Mouse (Mus musculus) midbrain, embryonic 10.5 days (tissue): ENCODE data around the gene Ankzf1. TPM values are rescaled to one million over a fixed set of nuclear protein-coding genes. Genes with fewer than 3 reads are reported as not detected.

Source experiments
- DNase-seq: peaks from one replicate; pipeline ENCODE4 v3.0.0-alpha.2; 2017; ENCODE audit warnings: low spot score
- H3K27ac ChIP-seq: fragments of 300-500 bp; sonication (generic); replicated peaks from 2 replicates; pipeline ENCODE4 v1.5.1; 2016; ENCODE audit warnings: mild to moderate bottlenecking
- H3K27me3 ChIP-seq: fragments of 300-500 bp; sonication (generic); 2 replicates; pipeline ENCODE4 v1.6.1; 2016; ENCODE audit warnings: low read depth, mild to moderate bottlenecking; ENCODE audit not compliant: poor library complexity, severe bottlenecking
- H3K36me3 ChIP-seq: fragments of 300-500 bp; sonication (generic); 2 replicates; pipeline ENCODE4 v1.6.1; 2016; ENCODE audit warnings: mild to moderate bottlenecking, moderate library complexity
- H3K4me1 ChIP-seq: fragments of 300-500 bp; sonication (generic); 2 replicates; pipeline ENCODE4 v1.6.1; 2016
- H3K4me3 ChIP-seq: fragments of 300-500 bp; sonication (generic); 2 replicates; pipeline ENCODE4 v1.5.1; 2016; ENCODE audit warnings: mild to moderate bottlenecking, moderate library complexity
- H3K9me3 ChIP-seq: fragments of 300-500 bp; sonication (generic); replicated peaks from 2 replicates; pipeline ENCODE4 v1.6.1; 2016; ENCODE audit warnings: mild to moderate bottlenecking
- WGBS: fragments of 180-500 bp; shearing (Covaris S2); methylation state at CpG from one replicate; pipeline ENCODE4 v1.1.7; 2016; 5-methylcytosine and 5-hydroxymethylcytosine counted together
- microRNA-seq: library from miRNA; unstranded; fragments of <30 nt; microRNA quantifications from one replicate; pipeline ENCODE4, GENCODE M21; 2017
- polyA plus RNA-seq: library from polyadenylated mRNA; unstranded; fragments of >200 nt; fragmentation: Nextera tagmentation; extraction: Ambion mirVana; gene quantifications from 2 replicates; pipeline ENCODE4 v1.2.1, GENCODE M21; 2016

Ankzf1 gene
- polyA plus RNA-seq, 1 experiment from 2014 or later: 22.9 TPM

DNA sequence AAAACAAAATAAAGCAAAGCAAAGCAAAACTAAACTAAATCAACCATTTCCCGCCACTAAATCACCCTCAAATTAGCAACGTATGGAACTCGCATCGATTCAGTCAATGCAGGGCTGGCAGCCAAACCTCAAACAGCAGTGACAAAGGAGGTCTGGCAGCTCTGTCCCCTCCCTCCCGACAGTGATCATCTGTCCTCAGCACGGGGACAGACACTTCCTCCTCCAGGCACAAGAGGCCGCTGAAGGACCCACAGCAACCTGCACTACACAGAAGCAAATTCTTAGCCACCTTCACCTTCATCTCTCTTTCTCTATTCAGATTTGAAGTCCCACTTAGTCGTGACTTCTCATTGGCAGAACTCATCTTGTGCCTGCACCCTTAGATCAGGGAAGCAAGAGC lies 42.7 kb downstream of the Ankzf1 start:
- WGBS: 3% methylated on average over 8 of the region's 8 CpGs
- peak; percentile 63 for DNase-seq
- Histone ChIP-seq H3K4me3 (no peak overlapping the region), H3K9me3 (no peaks in the 10 kb centered on the region), H3K4me1 (peaks cover 25% of the 10 kb centered on the region), H3K36me3 (peaks cover 5% of the 10 kb centered on the region; the same call in 1 of the 2 replicates), H3K27me3 (peaks cover 18% of the 10 kb centered on the region; the same call in 1 of the 2 replicates), H3K27ac (no peak overlapping the region)

DNA sequence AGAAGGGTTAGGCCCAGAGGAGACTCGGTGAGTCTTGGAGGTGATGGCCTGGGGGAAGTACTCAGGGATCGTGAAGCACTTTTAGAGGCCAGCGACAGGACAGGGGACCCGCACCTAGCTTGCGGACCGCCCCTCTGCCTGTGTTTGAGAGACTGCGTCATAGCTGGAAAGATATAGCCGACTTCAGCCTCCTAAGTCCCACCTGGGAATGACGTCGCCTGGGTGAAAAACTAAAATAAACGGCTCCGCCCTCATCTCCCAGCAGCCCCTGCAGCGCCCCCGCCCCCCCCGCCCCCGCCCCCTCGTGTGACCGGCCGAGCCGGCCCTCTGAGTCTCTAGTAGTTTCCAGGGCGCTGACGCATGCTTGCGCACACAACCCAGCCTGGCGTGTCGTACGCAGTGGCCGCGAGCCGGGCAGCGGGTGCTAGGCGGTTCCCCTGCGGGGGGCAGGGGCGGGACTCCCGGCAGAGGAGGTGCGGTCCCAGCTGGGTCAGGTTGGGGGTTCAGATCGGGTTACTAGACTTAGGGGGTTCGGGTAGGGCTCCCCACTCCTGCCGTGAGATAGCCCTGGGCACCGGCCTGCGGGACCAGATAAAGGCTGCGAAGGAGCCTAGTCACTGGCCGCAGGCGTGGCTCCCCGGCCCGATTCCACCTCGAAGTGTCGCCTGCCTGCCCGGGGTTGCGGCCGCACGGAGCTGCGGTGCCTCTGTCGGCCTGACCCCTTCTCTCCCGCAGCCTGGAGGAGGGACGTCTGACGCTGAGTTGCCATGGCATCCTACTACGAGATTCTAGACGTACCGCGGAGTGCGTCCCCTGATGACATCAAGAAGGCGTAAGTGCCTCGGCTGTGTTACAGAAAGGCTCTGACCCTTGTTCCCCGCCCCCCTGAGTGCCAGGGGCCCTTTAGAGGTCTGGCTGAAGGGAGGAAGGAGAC lies 44.4 kb downstream of the Ankzf1 start, which contains the start of gene Dnajb2:
Gene Dnajb2 (plus strand): TSS at position 290 of the 934 bp plus-strand sequence.
- H3K36me3 ChIP-seq: peaks cover 18% of the 10 kb centered on the region
- DNase-seq: peak; percentile 84
- H3K4me1 ChIP-seq: peaks cover 25% of the 10 kb centered on the region
- H3K27me3 ChIP-seq: peaks cover 15% of the 10 kb centered on the region; the same call in 1 of the 2 replicates
- peak within 1 kb of the TSS; percentile 87 for H3K27ac ChIP-seq
- no peaks in the 10 kb centered on the region for H3K9me3 ChIP-seq
- peak within 1 kb of the TSS; percentile 71 for H3K4me3 ChIP-seq
- under 1% methylated on average over 62 of the region's 64 CpGs for WGBS

GRCm38 (mm10) chr1:75239591-75239990 lies 47.6 kb downstream of the Ankzf1 start:
- no peak overlapping the region for H3K27ac ChIP-seq
- no peaks in the 10 kb centered on the region for H3K9me3 ChIP-seq
- H3K4me1 ChIP-seq: peaks cover 23% of the 10 kb centered on the region
- no peak for DNase-seq
- H3K36me3 ChIP-seq: peaks cover 35% of the 10 kb centered on the region
- WGBS: 88% methylated on average over 10 of the region's 10 CpGs
- 0 out of 2 replicates have a peak, but pooled peaks cover 7% of the 10 kb centered on the region for H3K27me3 ChIP-seq
- no peak overlapping the region for H3K4me3 ChIP-seq

GRCm38 (mm10) chr1:75243411-75243810 lies 51.5 kb downstream of the Ankzf1 start:
- Histone ChIP-seq H3K27ac (no peak overlapping the region), H3K4me3 (no peak overlapping the region), H3K36me3 (peaks cover 35% of the 10 kb centered on the region), H3K9me3 (no peaks in the 10 kb centered on the region), H3K4me1 (peaks cover 18% of the 10 kb centered on the region), H3K27me3 (no peaks in the 10 kb centered on the region)
- WGBS: 89% methylated on average over 14 of the region's 14 CpGs
- DNase-seq: no peak

- no peak for DNase-seq
- peaks cover 20% of the 10 kb centered on the region for H3K4me1 ChIP-seq
- H3K9me3 ChIP-seq: no peaks in the 10 kb centered on the region
- no peaks in the 10 kb centered on the region for H3K27me3 ChIP-seq
- H3K36me3 ChIP-seq: peaks cover 33% of the 10 kb centered on the region
- 88% methylated on average over 12 of the region's 12 CpGs for WGBS
- H3K4me3 ChIP-seq: no peak overlapping the region
- H3K27ac ChIP-seq: no peak overlapping the region
These were observed 52.4 kb downstream of the Ankzf1 start for GRCm38 (mm10) chr1:75244175-75244826.

DNA sequence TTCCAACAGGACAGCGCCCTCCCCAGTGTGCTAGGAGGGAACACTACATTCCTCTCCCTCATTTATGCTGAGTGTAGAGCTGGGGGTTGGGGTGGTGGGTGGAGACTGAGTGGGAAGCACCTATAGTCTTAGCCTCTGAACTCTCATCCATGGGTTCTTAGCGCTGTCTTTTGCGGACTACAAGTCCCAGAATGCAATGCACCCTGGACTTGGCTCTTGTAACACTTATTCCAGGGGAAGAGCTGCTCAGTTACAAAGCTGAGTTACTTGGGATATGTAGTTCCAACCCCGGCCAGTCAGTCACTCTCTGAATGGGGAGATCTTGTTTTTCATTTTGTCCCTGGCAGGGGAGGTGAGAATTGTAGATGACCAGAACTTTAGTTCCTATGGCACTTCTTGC lies 52.9 kb downstream of the Ankzf1 start:
- Histone ChIP-seq H3K4me1 (peaks cover 20% of the 10 kb centered on the region), H3K4me3 (no peak overlapping the region), H3K27me3 (no peaks in the 10 kb centered on the region), H3K36me3 (peaks cover 28% of the 10 kb centered on the region), H3K27ac (no peak overlapping the region), H3K9me3 (no peaks in the 10 kb centered on the region)
- DNase-seq: no peak
- 11% methylated on average over 4 of the region's 4 CpGs for WGBS

- Histone ChIP-seq H3K9me3 (no peaks in the 10 kb centered on the region), H3K36me3 (peaks cover 12% of the 10 kb centered on the region), H3K4me1 (peaks cover 29% of the 10 kb centered on the region), H3K27ac (peak overlapping the region; percentile 10; the same call in 1 of the 2 replicates), H3K27me3 (peaks cover 5% of the 10 kb centered on the region), H3K4me3 (no peak overlapping the region)
- WGBS: 77% methylated on average over 16 of the region's 16 CpGs
- DNase-seq: no peak
These were observed 55.4 kb downstream of the Ankzf1 start for GRCm38 (mm10) chr1:75247071-75247930.

DNA sequence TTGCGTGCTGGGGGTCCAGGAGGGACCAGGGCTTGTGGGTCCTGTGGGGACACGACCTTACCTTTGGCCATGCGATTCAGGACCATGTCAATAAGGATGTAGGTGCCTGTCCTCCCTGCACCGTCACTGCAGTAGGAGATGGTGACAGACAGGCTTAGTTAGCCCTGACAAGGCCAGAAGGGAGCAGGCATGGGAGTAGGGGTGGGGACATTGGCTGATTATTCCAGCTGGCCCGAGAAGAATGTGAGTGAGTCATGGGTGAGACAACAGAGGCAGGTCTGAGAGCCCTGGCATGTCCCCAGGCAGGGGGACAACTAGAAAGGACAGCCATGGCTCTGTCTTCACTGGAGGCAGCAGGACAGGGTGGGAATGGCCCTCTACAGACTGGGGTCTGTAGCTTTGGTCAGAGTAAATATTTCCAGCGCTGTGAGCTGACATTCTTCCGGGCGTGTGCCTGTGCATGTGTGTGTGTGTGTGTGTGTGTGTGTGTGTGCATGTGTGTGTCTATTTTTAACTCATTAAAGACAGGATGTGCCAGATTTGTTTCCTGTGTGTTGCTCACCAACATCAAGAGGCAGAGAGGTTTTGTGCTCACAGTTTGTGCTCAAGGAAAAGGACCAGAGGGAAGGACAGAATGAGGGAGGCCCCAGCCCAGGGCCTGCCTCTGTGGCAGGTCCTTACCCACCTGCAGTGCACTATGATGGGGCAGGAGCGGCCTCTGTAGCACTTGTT lies 56.3 kb downstream of the Ankzf1 start:
- Histone ChIP-seq H3K4me3 (no peak overlapping the region), H3K27ac (0 out of 2 replicates have a peak overlapping the region, but pooled peaks have one; percentile 10), H3K9me3 (no peaks in the 10 kb centered on the region), H3K36me3 (peaks cover 9% of the 10 kb centered on the region), H3K27me3 (peaks cover 14% of the 10 kb centered on the region), H3K4me1 (peaks cover 29% of the 10 kb centered on the region)
- no peak for DNase-seq
- WGBS: 67% methylated on average over 9 of the region's 9 CpGs

Small RNAs within 50 kb of the gene (microRNA-seq; reads per million reads assigned to microRNA genes)
- not detected for gene Gm27943

Other genes starting within 250 kb of the Ankzf1 start
- 0.12 and 0.17 TPM in 2 replicates for gene Ihh, start 240.5 kb upstream of the Ankzf1 start, polyA plus RNA-seq
- 15.2 and 16.0 TPM in 2 replicates for gene Nhej1, start 67.0 kb upstream of the Ankzf1 start, polyA plus RNA-seq
- 0.11 TPM in 1 of 2 replicates, not detected in the other for gene Slc23a3, start 58.3 kb upstream of the Ankzf1 start, polyA plus RNA-seq
- gene Cnppd1, start 49.4 kb upstream of the Ankzf1 start, polyA plus RNA-seq: 51.7 and 60.4 TPM in 2 replicates
- gene Retreg2, start 49.4 kb upstream of the Ankzf1 start, polyA plus RNA-seq: 44.1 and 55.4 TPM in 2 replicates
- gene Zfand2b, start 23.5 kb upstream of the Ankzf1 start, polyA plus RNA-seq: 30.6 and 34.1 TPM in 2 replicates
- gene Abcb6, start 11.8 kb upstream of the Ankzf1 start, polyA plus RNA-seq: 42.5 and 50.6 TPM in 2 replicates
- gene Atg9a, start within 50 bp of the Ankzf1 start, polyA plus RNA-seq: 18.8 and 25.4 TPM in 2 replicates
- 14.8 and 16.0 TPM in 2 replicates for gene Glb1l, start 18.7 kb downstream of the Ankzf1 start, polyA plus RNA-seq
- gene Stk16, start 18.7 kb downstream of the Ankzf1 start, polyA plus RNA-seq: 142 and 154 TPM in 2 replicates
- 9.0 and 10.0 TPM in 2 replicates for gene Tuba4a, start 27.7 kb downstream of the Ankzf1 start, polyA plus RNA-seq
- not detected in 2 replicates for gene A630095N17Rik, start 40.0 kb downstream of the Ankzf1 start, polyA plus RNA-seq
- gene Dnajb2, start 44.3 kb downstream of the Ankzf1 start, polyA plus RNA-seq: 27.5 and 27.9 TPM in 2 replicates
- 3.6 and 6.1 TPM in 2 replicates for gene Ptprn, start 72.4 kb downstream of the Ankzf1 start, polyA plus RNA-seq
- gene Resp18, start 86.3 kb downstream of the Ankzf1 start, polyA plus RNA-seq: 7.2 and 16.2 TPM in 2 replicates
- gene Dnpep, start 125.8 kb downstream of the Ankzf1 start, polyA plus RNA-seq: 157 and 176 TPM in 2 replicates
- gene Des, start 168.2 kb downstream of the Ankzf1 start, polyA plus RNA-seq: 1.1 and 2.8 TPM in 2 replicates
- 23.6 and 26.9 TPM in 2 replicates for gene Speg, start 183.1 kb downstream of the Ankzf1 start, polyA plus RNA-seq
- gene Gmppa, start 243.8 kb downstream of the Ankzf1 start, polyA plus RNA-seq: 70.2 and 73.1 TPM in 2 replicates